Mouse (Mus musculus) adrenal gland, postnatal 10 days (tissue): ENCODE results near the gene Tbc1d1. TPM values are rescaled to one million over a fixed set of nuclear protein-coding genes. Genes with fewer than 3 reads are reported as not detected.

Experiments used
- DNase-seq: peaks from one replicate; pipeline ENCODE4 v3.0.0; 2021; ENCODE audit warnings: mixed read lengths
- total RNA-seq, 2 experiments: library from RNA; stranded (reverse); gene quantifications; 2 replicates each; pipeline ENCODE4 v1.2.3; 2021

Gene Tbc1d1
- total RNA-seq, 2 experiments from 2014 or later = 15.8 to 16.7 TPM

GRCm38 (mm10) chr5:64160705-64161391 is 4.7 kb downstream of the Tbc1d1 start:
- DNase-seq = peak; percentile 13

DNA sequence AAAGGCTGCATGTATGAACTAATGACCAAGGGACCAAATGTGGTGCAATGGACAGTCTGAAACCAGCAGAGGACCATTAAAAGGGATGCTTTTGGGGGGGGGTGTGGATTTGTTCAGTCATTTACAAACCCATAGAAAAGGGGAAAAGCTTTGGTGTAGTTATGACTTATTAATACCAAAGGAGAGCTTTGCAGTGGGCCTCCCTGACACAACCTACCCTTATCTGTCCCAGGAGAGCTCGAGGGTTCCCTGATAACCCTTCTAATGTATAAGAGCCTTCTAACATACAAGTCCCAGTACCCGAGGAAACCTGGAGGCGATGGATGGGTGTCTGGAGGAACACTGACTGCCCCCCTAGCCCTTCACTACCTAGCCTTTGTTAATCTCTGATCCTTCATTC is 5.8 kb downstream of the Tbc1d1 start:
- no peak for DNase-seq

- DNase-seq = no peak
Observed at GRCm38 (mm10) chr5:64162582-64162981, 6.5 kb downstream of the Tbc1d1 start.

- DNase-seq = no peak
Observed at GRCm38 (mm10) chr5:64164414-64164813, 8.3 kb downstream of the Tbc1d1 start.

DNA sequence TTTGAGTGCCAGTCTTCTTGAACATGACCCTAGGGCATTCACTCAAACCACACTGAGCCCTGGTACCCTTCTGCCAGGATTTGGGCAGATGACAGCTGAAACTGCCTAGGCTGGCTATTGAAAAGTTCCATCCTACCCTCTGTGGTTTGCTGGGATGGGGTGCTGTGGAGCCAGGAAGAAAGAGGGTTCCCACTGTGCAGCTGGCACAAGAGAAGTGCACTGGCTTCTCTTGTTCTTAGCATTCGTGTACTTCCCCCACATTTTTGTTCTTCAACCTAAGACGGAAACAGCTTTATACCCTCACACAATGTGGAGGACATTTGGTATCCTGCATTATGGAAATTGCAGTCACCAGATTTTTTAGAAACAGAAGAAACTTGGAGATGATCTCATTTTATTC is 9.7 kb downstream of the Tbc1d1 start:
- DNase-seq = no peak

GRCm38 (mm10) chr5:64168990-64169540 is 13.0 kb downstream of the Tbc1d1 start:
- no peak for DNase-seq

- DNase-seq = no peak
Observed at GRCm38 (mm10) chr5:64172884-64173283, 16.8 kb downstream of the Tbc1d1 start.

- no peak for DNase-seq
Observed at GRCm38 (mm10) chr5:64173302-64173701, 17.2 kb downstream of the Tbc1d1 start.

- no peak for DNase-seq
Observed at GRCm38 (mm10) chr5:64174429-64174935, 18.4 kb downstream of the Tbc1d1 start.

- no peak for DNase-seq
Observed at GRCm38 (mm10) chr5:64180548-64180947, 24.4 kb downstream of the Tbc1d1 start.

- DNase-seq = no peak
Observed at GRCm38 (mm10) chr5:64183712-64184111, 27.6 kb downstream of the Tbc1d1 start.

DNA sequence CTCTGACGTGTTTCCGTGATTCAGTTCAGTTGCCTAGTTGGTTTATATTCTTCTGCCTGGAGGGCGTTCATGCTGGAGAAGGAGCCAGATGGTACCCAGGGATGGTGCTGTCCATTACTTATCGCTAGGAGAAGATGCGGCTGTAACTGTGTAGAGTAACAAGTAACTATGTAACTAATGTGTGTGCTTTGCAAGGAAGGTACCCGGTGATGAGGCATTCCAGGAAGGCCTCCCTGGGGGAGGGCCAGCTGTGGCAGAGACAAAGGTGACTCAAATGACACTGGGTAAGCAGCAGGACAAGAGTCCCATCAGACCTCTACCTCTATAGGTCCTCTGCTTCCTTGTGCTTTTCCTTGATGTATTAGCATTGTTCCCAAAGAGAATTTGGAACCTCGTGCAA is 29.2 kb downstream of the Tbc1d1 start:
- DNase-seq = no peak

- no peak for DNase-seq
Observed at GRCm38 (mm10) chr5:64186566-64186965, 30.5 kb downstream of the Tbc1d1 start.

GRCm38 (mm10) chr5:64188083-64188648 is 32.1 kb downstream of the Tbc1d1 start:
- DNase-seq = no peak

GRCm38 (mm10) chr5:64190892-64191291 is 34.8 kb downstream of the Tbc1d1 start:
- no peak for DNase-seq

DNA sequence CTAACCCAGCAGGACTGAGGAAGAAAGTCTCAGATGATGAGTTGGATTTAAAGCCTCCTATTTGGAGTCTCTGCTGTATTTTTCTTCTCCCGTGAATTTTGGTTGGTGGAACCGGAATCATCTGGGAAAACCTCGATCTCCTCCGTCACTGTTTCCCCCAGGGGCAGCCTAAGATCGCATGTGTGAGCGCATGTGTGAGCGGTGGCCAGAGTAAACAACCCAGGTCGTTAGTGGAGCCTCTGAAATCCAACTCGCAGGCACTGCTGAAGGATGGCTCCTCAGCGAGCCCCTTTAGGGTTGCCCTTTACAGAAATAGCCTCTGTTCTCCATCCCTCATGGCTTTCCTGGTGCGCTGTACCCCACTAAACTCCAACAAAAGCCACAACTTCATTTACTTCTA is 37.2 kb downstream of the Tbc1d1 start:
- DNase-seq = peak; percentile 40

DNA sequence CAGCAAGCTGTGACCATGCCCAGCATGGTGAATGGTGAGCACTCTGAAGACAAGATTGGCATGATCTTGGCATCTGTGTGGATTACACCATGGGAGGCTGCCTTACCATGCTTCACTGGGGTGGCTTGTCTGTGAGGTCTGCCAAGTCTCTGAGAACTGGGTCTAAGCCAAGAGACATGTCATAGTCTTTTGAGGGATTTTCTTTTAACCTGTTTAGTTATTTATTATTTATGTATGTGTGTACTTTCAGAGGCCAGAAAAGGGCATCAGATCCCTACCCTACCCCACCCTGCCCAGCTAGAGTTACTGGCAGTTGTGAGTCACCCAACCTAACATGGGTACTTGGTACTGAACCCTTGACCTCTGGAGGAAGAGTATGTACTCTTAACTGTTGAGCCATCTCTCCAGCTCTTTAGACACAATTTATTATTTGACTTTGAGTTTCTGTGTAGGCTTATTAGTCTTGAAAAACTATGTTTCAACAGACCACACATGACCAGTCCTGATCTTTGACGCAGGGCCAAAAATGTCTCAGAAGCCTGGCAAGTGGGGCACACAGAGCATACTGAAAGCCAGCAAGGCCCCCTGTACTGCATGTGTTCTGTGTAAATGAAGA is 40.3 kb downstream of the Tbc1d1 start:
- DNase-seq = peak; percentile 39

DNA sequence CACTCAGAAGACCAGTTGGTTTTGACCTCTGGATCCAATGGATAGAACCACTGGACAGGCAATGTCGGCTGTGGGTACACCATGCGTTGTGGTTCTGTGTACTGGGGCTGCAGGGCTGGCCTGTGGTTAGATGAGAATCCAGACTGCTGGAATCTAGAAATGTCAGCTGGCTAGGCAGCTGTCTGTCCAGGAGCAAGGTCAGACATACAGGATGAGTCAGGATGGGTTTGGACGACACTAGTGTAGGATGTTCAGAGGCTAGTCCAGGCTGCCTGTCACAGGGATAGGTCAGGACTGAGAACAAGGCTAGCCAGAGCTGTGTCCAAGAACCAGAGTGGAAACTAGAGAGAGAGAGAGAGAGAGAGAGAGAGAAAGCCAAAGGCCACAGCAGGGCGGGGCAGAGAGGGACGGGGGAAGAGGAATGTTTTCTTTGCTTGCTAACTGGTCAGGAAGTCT is 40.8 kb downstream of the Tbc1d1 start:
- DNase-seq = peak; percentile 26

DNA sequence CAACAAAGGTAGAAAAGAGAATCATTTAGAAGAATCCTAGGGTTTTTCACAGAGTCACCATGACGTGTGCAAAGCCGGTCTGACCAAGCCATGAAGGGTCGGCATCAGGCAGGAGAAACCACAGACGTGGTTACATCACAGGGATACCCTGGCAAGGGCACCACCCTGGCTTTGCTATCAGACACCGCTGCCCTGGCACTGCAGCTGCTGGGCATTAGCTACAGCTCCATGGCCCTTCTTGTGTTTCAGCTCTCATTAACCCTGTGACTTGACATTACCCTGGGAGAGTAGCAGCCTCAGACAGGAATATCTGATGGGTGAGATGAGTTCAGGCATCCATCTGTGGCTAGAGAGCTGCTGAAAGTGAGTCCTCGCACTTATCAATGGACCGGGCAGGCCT is 42.5 kb downstream of the Tbc1d1 start:
- DNase-seq = no peak

DNA sequence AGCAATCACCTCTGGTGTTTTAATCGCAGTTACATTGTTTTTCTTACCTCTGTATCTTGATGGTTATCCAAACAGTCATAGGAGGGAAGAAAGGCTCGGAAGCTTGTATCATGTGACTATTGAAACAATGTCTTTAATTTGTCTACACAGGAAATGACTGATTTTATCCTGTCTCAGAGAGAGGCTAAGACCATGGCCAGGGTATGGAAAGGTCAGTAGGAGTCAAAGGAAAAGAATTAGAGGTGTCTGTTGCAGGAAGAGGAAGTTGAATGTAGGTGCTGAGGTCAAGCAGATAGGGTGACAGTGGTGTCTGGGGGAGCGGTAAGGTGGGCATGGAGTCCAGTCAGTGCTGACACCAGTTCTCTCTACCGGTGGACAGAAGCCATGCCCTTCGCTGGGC is 45.0 kb downstream of the Tbc1d1 start:
- DNase-seq = no peak

DNA sequence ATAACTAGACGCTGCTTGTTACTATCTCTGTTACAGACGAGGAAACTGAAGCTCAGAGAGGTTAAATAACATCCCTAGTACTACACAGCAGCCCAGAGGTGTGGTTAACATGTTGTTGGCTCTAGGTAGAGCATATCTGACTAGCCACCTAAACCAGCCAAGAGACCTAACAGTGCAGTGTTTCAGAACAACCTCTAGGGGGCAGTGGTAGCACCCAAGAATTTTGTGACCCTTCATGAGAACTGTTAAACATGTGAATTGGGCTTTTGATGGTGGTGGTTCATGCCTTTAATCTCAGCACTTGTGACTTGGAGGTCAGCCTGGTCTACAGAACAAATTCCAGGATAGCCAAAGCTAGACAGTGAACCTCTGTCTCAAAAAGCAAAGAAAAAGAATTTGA is 46.2 kb downstream of the Tbc1d1 start:
- DNase-seq = peak; percentile 41

DNA sequence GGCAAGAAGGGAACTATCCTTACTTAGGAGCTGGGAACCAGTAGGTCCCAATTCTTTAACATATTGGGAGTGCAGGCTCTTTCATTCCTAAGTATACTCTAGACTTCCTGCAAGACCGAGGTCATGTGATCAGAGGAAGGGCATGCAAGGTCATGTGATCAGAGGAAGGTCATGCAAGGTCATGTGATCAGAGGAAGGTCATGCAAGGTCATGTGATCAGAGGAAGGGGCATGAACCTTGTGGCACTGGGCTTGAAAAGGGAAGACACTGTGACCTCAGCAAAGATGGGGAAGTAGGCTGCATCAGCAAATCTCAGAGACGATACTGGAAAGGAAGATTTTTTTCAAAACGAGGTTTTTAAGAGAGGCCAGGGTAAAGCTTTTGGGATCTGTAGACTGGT is 49.5 kb downstream of the Tbc1d1 start:
- no peak for DNase-seq

DNA sequence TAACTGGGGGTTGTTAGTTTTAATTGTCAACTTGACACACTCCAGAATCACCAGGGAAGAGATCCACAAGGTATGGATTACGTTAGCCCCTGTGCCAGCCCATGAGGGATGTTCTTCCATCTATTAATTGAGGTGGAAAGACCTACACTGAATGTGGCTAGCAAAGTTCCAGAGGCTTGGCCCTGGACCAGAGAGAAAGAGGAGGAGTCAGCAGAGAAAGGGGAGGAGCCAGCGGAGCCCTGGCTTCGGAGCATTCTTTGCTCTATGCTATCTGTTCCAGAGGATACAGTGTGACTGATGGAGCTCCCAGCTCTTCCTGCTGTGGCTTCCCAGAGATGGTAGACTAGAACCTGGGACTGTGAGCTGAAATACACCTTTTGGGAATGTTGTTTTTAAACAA is 50.3 kb downstream of the Tbc1d1 start:
- no peak for DNase-seq
